Mouse (Mus musculus) testis, adult 2 months (tissue): Measurements from ENCODE around the gene Hus1b.

ENCODE experiments used
- CTCF ChIP-seq: fragments of 200-500 bp; IDR thresholded peaks from 2 replicates; pipeline ENCODE4 v1.5.1; 2012; ENCODE audit warnings: low read depth, mild to moderate bottlenecking, inconsistent platforms, low read length, moderate library complexity; ENCODE audit not compliant: control insufficient read depth, insufficient read depth, insufficient replicate concordance
- POLR2A ChIP-seq: fragments of 200-500 bp; IDR thresholded peaks from 2 replicates; pipeline ENCODE4 v1.6.1; 2012; ENCODE audit warnings: low read depth, mild to moderate bottlenecking, inconsistent platforms, low read length, moderate library complexity; ENCODE audit not compliant: control insufficient read depth

- TF ChIP-seq CTCF, result no peak
- TF ChIP-seq POLR2A, result no peak
These were observed 25.6 kb downstream of the Hus1b start for GRCm38 (mm10) chr13:30921914-30922313.
